Mouse (Mus musculus): ENCODE measurements around the gene Pla2g1b. TPM values are rescaled to one million over a fixed set of nuclear protein-coding genes. Genes with fewer than 3 reads are reported as not detected.

The Pla2g1b gene
- polyA plus RNA-seq (2014; fragmentation: Illumina TruSeq; extraction: RNeasy Lipid Tissue Mini Kit (QIAGEN cat#74804)) = not detected

DNA sequence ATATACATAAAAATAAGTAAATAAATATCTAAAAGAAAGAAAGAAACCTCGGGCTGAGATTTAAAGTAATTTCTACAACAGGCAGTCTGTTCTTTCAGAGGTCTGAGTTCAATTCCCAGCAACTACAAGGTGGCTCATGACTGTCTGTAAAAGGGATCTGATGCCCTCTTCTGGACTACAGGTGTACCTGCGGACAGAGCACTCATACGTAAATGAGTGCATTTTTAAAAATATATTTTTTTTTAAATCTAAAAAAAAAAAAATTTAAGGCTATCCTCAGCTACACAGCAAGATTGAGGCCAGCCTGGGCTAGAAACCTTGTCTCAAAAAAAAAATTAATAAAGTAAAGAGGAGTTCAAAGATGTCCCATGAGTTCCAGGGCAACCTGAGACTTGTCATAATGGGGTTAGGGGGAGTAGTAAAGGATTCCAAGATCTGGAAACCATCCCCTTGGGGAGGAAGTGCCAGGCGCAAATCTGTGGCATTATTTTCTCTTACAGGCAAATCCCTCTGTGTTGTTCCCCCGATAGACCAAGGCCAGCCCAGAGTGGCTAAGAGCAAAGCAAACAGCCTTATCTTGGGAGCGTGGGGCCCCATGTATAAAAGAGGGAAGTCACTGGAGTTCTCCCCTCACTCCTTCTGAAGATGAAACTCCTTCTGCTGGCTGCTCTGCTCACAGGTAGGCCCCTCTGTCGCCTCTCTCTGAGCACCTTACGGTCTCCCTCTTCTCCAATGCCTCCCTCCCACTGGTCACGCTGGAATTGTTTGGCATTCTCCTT lies at the start of gene Pla2g1b:
Gene Pla2g1b, plus strand, starts transcription at position 621 of the 779 bp plus-strand sequence.

DNA sequence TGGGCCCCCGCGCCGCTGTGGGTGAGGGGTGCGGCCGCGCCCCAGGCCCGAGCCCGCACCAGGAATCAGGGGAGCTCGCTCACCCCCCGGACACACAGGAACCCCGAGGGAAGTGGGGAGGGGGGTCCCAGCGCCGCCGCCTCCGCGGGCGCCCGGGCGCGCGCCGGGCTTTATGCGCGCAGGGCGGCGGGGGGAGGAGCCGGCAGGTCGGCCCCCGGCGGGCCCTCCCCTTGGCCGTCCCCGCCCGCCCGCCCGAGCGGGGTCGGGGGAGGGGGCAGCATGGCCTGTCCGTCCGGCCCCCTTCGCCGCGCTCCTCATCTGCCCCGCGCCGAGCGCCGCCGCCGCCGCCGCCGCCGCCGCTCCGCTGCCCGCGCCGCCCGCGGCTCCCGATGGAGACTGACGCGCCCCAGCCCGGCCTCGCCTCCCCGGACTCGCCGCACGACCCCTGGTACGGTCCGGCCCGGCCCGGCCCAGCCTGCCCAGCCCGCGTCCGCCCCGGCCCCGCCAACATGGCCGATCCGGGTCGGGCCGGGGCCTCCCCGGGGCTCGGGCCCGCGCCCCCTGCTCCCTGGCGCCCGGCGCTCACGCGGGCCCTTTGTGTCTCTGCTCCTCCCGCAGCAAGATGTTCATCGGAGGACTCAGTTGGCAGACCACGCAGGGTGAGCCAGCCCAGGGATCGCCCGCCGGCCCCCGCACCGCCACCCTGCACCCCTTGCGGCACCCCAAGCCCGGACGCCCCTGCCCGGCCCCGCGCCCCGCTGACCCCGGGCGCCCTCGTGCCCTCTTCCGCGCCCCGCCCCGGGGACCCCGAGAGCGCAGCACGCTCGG lies 36.5 kb upstream of the Pla2g1b start, which contains the start of gene Msi1:
Gene Msi1, plus strand, starts transcription at position 241 of the 828 bp plus-strand sequence.

DNA sequence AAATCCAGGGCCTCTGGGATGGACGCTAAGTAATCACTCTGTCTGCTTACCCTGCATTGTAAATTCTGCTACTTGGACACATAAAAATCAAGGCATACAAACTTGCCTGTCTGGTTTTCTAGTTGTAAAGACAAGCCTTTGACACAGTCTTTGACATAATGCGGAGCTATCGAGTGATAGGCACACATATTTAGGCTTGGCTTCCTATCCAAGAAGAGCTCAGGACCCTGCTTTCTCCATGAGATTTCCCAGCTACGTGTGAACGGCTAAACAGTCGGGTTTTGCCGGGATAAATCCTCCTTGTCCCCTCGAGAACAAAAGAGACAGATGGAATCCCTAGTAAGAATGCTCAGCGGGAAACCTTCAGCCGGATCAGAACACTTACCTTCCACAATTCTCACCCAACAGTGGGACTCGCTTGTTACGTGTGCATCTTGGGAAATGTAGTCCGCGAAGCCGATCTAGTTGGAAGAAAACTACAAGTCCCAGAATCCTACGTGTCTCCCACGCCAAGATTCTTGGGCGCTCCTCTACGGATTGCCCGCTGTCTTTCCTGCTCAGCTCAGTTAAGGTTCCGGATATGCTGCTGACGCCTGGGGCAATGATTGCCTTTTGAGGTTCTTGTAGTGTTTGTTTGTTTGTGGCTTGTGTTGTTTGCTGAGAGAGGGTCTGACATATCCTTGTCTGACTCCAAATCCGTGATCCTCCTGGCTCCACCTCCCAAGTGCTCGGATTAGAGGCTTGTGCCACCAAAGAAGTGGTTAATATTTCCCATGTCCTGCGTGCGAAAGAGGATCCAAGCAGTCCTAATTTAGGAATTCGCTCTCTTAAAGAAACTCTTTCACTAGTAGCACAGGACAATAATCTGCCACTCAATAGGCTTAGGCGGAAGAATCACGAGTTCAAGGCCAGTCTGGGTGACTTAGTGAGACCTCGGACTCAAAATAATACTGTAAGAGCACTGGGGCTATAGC lies 18.2 kb downstream of the Pla2g1b start, which contains the start of gene Sirt4:
Gene Sirt4, minus strand, starts transcription at position 779 of the 974 bp plus-strand sequence.

DNA sequence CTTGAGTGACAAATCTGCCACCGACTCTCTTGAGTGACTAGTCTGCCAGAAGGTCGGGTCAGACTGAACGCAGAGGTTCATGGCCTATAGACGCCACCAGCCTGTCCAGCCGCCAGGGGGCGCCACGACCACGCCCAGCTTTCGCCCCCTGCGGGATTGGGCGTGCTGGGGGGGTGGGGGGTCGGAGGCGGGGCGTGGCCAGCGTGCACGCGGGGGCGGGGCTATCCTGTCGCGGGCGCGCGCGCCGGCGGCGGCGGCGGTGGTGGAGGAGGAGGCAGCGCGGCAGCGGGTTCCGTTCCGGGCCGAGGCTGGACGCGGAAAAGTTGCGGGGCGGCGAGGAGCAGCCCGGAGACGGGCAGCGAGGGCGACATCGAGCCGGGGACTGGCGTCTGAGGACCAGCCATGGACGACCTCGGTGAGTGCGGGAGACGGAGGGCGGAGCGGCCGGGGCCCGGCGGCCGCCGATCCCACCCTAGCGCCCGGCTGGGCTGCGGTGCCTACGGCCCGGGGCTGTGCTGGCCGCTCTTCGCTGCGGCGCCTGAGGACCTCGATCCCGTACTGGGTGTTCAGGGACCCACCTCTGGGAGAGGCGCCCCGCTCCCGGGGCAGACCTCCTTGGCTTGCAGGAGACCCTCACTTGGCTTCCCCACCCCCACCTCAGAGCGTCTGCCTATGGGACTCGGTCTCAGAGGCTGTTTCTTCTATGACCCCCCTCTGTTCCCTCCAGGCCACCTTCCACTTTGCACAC lies 40.6 kb downstream of the Pla2g1b start, which contains the start of gene Pxn:
Gene Pxn, plus strand, starts transcription at position 223 of the 748 bp plus-strand sequence.

Other genes starting within 250 kb of the Pla2g1b start
- gene Pop5, start 230.4 kb upstream of the Pla2g1b start, polyA plus RNA-seq (2014; fragmentation: Illumina TruSeq; extraction: RNeasy Lipid Tissue Mini Kit (QIAGEN cat#74804)) = 4.3 TPM
- gene Rnf10, start 193.4 kb upstream of the Pla2g1b start, polyA plus RNA-seq (2014; fragmentation: Illumina TruSeq; extraction: RNeasy Lipid Tissue Mini Kit (QIAGEN cat#74804)) = 20.3 TPM
- gene Coq5, start 186.6 kb upstream of the Pla2g1b start, polyA plus RNA-seq (2014; fragmentation: Illumina TruSeq; extraction: RNeasy Lipid Tissue Mini Kit (QIAGEN cat#74804)) = 9.8 TPM
- gene Dynll1, start 165.3 kb upstream of the Pla2g1b start, polyA plus RNA-seq (2014; fragmentation: Illumina TruSeq; extraction: RNeasy Lipid Tissue Mini Kit (QIAGEN cat#74804)) = 1,210 TPM
- gene Srsf9, start 139.1 kb upstream of the Pla2g1b start, polyA plus RNA-seq (2014; fragmentation: Illumina TruSeq; extraction: RNeasy Lipid Tissue Mini Kit (QIAGEN cat#74804)) = 85.1 TPM
- 64.2 TPM for gene Gatc, start 125.1 kb upstream of the Pla2g1b start, polyA plus RNA-seq (2014; fragmentation: Illumina TruSeq; extraction: RNeasy Lipid Tissue Mini Kit (QIAGEN cat#74804))
- gene Triap1, start 125.0 kb upstream of the Pla2g1b start, polyA plus RNA-seq (2014; fragmentation: Illumina TruSeq; extraction: RNeasy Lipid Tissue Mini Kit (QIAGEN cat#74804)) = 8.3 TPM
- 38.6 TPM for gene Cox6a1, start 117.3 kb upstream of the Pla2g1b start, polyA plus RNA-seq (2014; fragmentation: Illumina TruSeq; extraction: RNeasy Lipid Tissue Mini Kit (QIAGEN cat#74804))
- 5.6 TPM for gene Msi1, start 36.7 kb upstream of the Pla2g1b start, polyA plus RNA-seq (2014; fragmentation: Illumina TruSeq; extraction: RNeasy Lipid Tissue Mini Kit (QIAGEN cat#74804))
- gene Sirt4, start 18.5 kb downstream of the Pla2g1b start, polyA plus RNA-seq (2014; fragmentation: Illumina TruSeq; extraction: RNeasy Lipid Tissue Mini Kit (QIAGEN cat#74804)) = 8.2 TPM
- gene Pxn, start 40.4 kb downstream of the Pla2g1b start, polyA plus RNA-seq (2014; fragmentation: Illumina TruSeq; extraction: RNeasy Lipid Tissue Mini Kit (QIAGEN cat#74804)) = 3.5 TPM
- 52.5 TPM for gene Rplp0, start 93.2 kb downstream of the Pla2g1b start, polyA plus RNA-seq (2014; fragmentation: Illumina TruSeq; extraction: RNeasy Lipid Tissue Mini Kit (QIAGEN cat#74804))
- 2.7 TPM for gene Gcn1l1, start 99.0 kb downstream of the Pla2g1b start, polyA plus RNA-seq (2014; fragmentation: Illumina TruSeq; extraction: RNeasy Lipid Tissue Mini Kit (QIAGEN cat#74804))
- gene Rab35, start 165.6 kb downstream of the Pla2g1b start, polyA plus RNA-seq (2014; fragmentation: Illumina TruSeq; extraction: RNeasy Lipid Tissue Mini Kit (QIAGEN cat#74804)) = 17.9 TPM

Measured in ovary, adult 10 weeks (tissue).